27 mouse cellular contexts compared by ENCODE assay signal in genomic region chr6:21482714-21483113, GRCm38 (mm10).
"Had no signal": no experiment of that assay in that cellular context is flagged by ENCODE, and none has a peak within 500 bp of the region (broad histone marks: within the 10 kb centered on the region; RNA-seq: fewer than 3 reads in every experiment).

No protein-coding gene starts in this region.

- ATAC-seq: hindbrain, embryonic 16.5 days; inflammation-experienced regulatory T-cells, adult 6 months; intestine, embryonic 15.5 days; intestine, postnatal 0 days; liver, embryonic 12.5 days had no signal

- H3K4me1 ChIP-seq: heart, embryonic 10.5 days; heart, embryonic 12.5 days; hindbrain, embryonic 10.5 days; hindbrain, embryonic 12.5 days; intestine, embryonic 15.5 days; limb, embryonic 13.5 days; limb, embryonic 15.5 days; liver, embryonic 12.5 days had no signal

- H3K27ac ChIP-seq: gastrocnemius, adult 2 months; heart, embryonic 10.5 days; hindbrain, embryonic 10.5 days; hindbrain, embryonic 12.5 days; hindbrain, embryonic 14.5 days; intestine, embryonic 15.5 days; limb, embryonic 13.5 days; limb, embryonic 15.5 days; liver, embryonic 12.5 days; liver, embryonic 14.5 days had no signal

- H3K27me3 ChIP-seq: heart, embryonic 12.5 days; hindbrain, embryonic 12.5 days; intestine, embryonic 15.5 days; limb, embryonic 13.5 days; limb, embryonic 15.5 days; liver, embryonic 12.5 days had no signal

- H3K4me3 ChIP-seq: gastrocnemius, adult 2 months; heart, embryonic 10.5 days; heart, embryonic 12.5 days; hindbrain, embryonic 10.5 days; hindbrain, embryonic 12.5 days; intestine, embryonic 15.5 days; limb, embryonic 13.5 days; limb, embryonic 15.5 days; liver, embryonic 12.5 days had no signal

- DNase-seq: gastrocnemius, adult 2 months; gastrocnemius, postnatal 10 days; gastrocnemius, postnatal 25 days; heart, adult 18-20 months; heart, postnatal 10 days; heart, postnatal 4 days; kidney, adult 18-20 months; kidney, adult 8-10 months; kidney, postnatal 10 days; kidney, postnatal 25 days; kidney, postnatal 4 days; layer of hippocampus, adult 9-11 months; layer of hippocampus, postnatal 36 days; left cerebral cortex, postnatal 4 days had no signal

- H3K4me2 ChIP-seq: heart, embryonic 12.5 days; hindbrain, embryonic 12.5 days; hindbrain, embryonic 14.5 days; intestine, embryonic 15.5 days; limb, embryonic 13.5 days; limb, embryonic 15.5 days; liver, embryonic 12.5 days had no signal

- H3K9me3 ChIP-seq: heart, embryonic 10.5 days; heart, embryonic 12.5 days; hindbrain, embryonic 10.5 days; hindbrain, embryonic 12.5 days; intestine, embryonic 15.5 days; limb, embryonic 13.5 days; limb, embryonic 15.5 days; liver, embryonic 12.5 days had no signal

- H3K36me3 ChIP-seq: heart, embryonic 10.5 days; heart, embryonic 12.5 days; hindbrain, embryonic 10.5 days; hindbrain, embryonic 12.5 days; intestine, embryonic 15.5 days; limb, embryonic 13.5 days; limb, embryonic 15.5 days; liver, embryonic 12.5 days had no signal

- H3K9ac ChIP-seq: heart, embryonic 12.5 days; hindbrain, embryonic 12.5 days; hindbrain, embryonic 14.5 days; intestine, embryonic 15.5 days; limb, embryonic 13.5 days; limb, embryonic 15.5 days; liver, embryonic 12.5 days; liver, embryonic 14.5 days had no signal
